Mouse (Mus musculus) kidney, embryonic 16.5 days (tissue): ENCODE results near the gene Lrp10. TPM values are rescaled to one million over a fixed set of nuclear protein-coding genes. Genes with fewer than 3 reads are reported as not detected.
A peak's percentile ranks its signal among the peaks of the same experiment; 100 is the strongest.

Experiments
- ATAC-seq: fragments of 200-750 bp; cut with Nextera tagmentation; 2 replicates; pipeline ENCODE4 v1.8.0; 2017; ENCODE audit warnings: moderate TSS enrichment; ENCODE audit not compliant: low FRiP score, low TSS enrichment
- H3K27ac ChIP-seq: fragments of 300-500 bp; sonication (generic); 2 replicates; pipeline ENCODE4 v1.5.1; 2014; ENCODE audit warnings: low read length
- H3K27me3 ChIP-seq: fragments of 300-500 bp; sonication (generic); 2 replicates; pipeline ENCODE4 v1.6.1; 2014; ENCODE audit warnings: low read length, control low read depth, mixed read lengths; ENCODE audit not compliant: insufficient read depth
- H3K36me3 ChIP-seq: fragments of 300-500 bp; sonication (generic); 2 replicates; pipeline ENCODE4 v1.6.1; 2014; ENCODE audit warnings: low read length, control low read depth, mixed read lengths; ENCODE audit not compliant: insufficient read depth
- H3K4me1 ChIP-seq: fragments of 300-500 bp; sonication (generic); 2 replicates; pipeline ENCODE4 v1.6.1; 2014; ENCODE audit warnings: low read length, control low read depth, mixed read lengths; ENCODE audit not compliant: insufficient read depth
- H3K4me2 ChIP-seq: fragments of 300-500 bp; sonication (generic); replicated peaks from 2 replicates; pipeline ENCODE4 v1.6.1; 2014; ENCODE audit warnings: low read depth, low read length
- H3K4me3 ChIP-seq: fragments of 300-500 bp; sonication (generic); 2 replicates; pipeline ENCODE4 v1.5.1; 2014; ENCODE audit warnings: mild to moderate bottlenecking, low read length
- H3K9ac ChIP-seq: fragments of 300-500 bp; sonication (generic); replicated peaks from 2 replicates; pipeline ENCODE4 v1.6.1; 2014; ENCODE audit warnings: low read length
- H3K9me3 ChIP-seq: fragments of 300-500 bp; sonication (generic); 2 replicates; pipeline ENCODE4 v1.6.1; 2016; ENCODE audit warnings: low read length, control low read depth
- WGBS: fragments of 180-500 bp; shearing (Covaris S2); extraction: QIAGEN DNeasy Blood & Tissue Kit; methylation state at CpG from one replicate; pipeline ENCODE4 v1.1.7; 2014; 5-methylcytosine and 5-hydroxymethylcytosine counted together
- polyA plus RNA-seq: library from polyadenylated mRNA; unstranded; fragments of >200 nt; fragmentation: Nextera tagmentation; extraction: Ambion mirVana; gene quantifications from 2 replicates; pipeline ENCODE4 v1.2.1, GENCODE M21; 2015

Gene Lrp10
- polyA plus RNA-seq, 1 experiment from 2014 or later = 58.8 TPM

GRCm38 (mm10) chr14:54485899-54486298 is 22.0 kb downstream of the Lrp10 start:
- no peaks in the 10 kb centered on the region for H3K4me1 ChIP-seq
- WGBS = 94% methylated on average over 7 of the region's 7 CpGs
- H3K4me3 ChIP-seq = no peak overlapping the region
- no peak for ATAC-seq
- no peaks in the 10 kb centered on the region; the same call in 1 of the 2 replicates for H3K27me3 ChIP-seq
- no peak overlapping the region for H3K9ac ChIP-seq
- H3K4me2 ChIP-seq = no peak overlapping the region
- H3K9me3 ChIP-seq = no peaks in the 10 kb centered on the region
- no peak overlapping the region for H3K27ac ChIP-seq
- H3K36me3 ChIP-seq = no peaks in the 10 kb centered on the region

- no peak overlapping the region for H3K27ac ChIP-seq
- H3K4me1 ChIP-seq = no peaks in the 10 kb centered on the region
- H3K4me3 ChIP-seq = no peak overlapping the region
- H3K36me3 ChIP-seq = no peaks in the 10 kb centered on the region
- H3K9ac ChIP-seq = no peak overlapping the region
- ATAC-seq = no peak
- no peaks in the 10 kb centered on the region for H3K27me3 ChIP-seq
- no peaks in the 10 kb centered on the region for H3K9me3 ChIP-seq
- no peak overlapping the region for H3K4me2 ChIP-seq
- 74% methylated on average over 2 of the region's 2 CpGs for WGBS
These were observed 23.8 kb downstream of the Lrp10 start for GRCm38 (mm10) chr14:54487732-54488131.

GRCm38 (mm10) chr14:54488350-54488749 is 24.4 kb downstream of the Lrp10 start:
- H3K9me3 ChIP-seq = no peaks in the 10 kb centered on the region
- H3K4me2 ChIP-seq = no peak overlapping the region
- no peaks in the 10 kb centered on the region for H3K4me1 ChIP-seq
- H3K4me3 ChIP-seq = no peak overlapping the region
- H3K36me3 ChIP-seq = no peaks in the 10 kb centered on the region
- no peak overlapping the region for H3K9ac ChIP-seq
- no peak for ATAC-seq
- no peak overlapping the region for H3K27ac ChIP-seq
- no peaks in the 10 kb centered on the region for H3K27me3 ChIP-seq

- peak; percentile 93 for ATAC-seq
- WGBS = 69% methylated on average over 18 of the region's 18 CpGs
- Histone ChIP-seq H3K4me3 (no peak overlapping the region), H3K27ac (no peak overlapping the region), H3K4me2 (no peak overlapping the region), H3K9me3 (no peaks in the 10 kb centered on the region), H3K36me3 (no peaks in the 10 kb centered on the region), H3K27me3 (no peaks in the 10 kb centered on the region), H3K9ac (no peak overlapping the region), H3K4me1 (no peaks in the 10 kb centered on the region)
These were observed 28.6 kb downstream of the Lrp10 start for GRCm38 (mm10) chr14:54492345-54493131.

- no peak overlapping the region for H3K4me2 ChIP-seq
- H3K4me3 ChIP-seq = no peak overlapping the region
- no peak for ATAC-seq
- H3K9me3 ChIP-seq = no peaks in the 10 kb centered on the region
- WGBS = 91% methylated on average over 5 of the region's 5 CpGs
- H3K36me3 ChIP-seq = no peaks in the 10 kb centered on the region
- H3K27me3 ChIP-seq = no peaks in the 10 kb centered on the region
- no peak overlapping the region for H3K9ac ChIP-seq
- H3K27ac ChIP-seq = no peak overlapping the region
- H3K4me1 ChIP-seq = no peaks in the 10 kb centered on the region
These were observed 29.3 kb downstream of the Lrp10 start for GRCm38 (mm10) chr14:54493236-54493635.

GRCm38 (mm10) chr14:54494234-54494633 is 30.3 kb downstream of the Lrp10 start:
- no peak overlapping the region for H3K4me2 ChIP-seq
- no peak; the same call in 1 of the 2 replicates for ATAC-seq
- H3K9me3 ChIP-seq = no peaks in the 10 kb centered on the region
- whole genome bisulfite sequencing = 3% methylated on average over 3 of the region's 3 CpGs
- H3K9ac ChIP-seq = no peak overlapping the region
- H3K4me3 ChIP-seq = no peak overlapping the region
- no peak overlapping the region for H3K27ac ChIP-seq
- H3K27me3 ChIP-seq = no peaks in the 10 kb centered on the region
- H3K36me3 ChIP-seq = no peaks in the 10 kb centered on the region
- no peaks in the 10 kb centered on the region for H3K4me1 ChIP-seq

- H3K9ac ChIP-seq = no peak overlapping the region
- no peak for ATAC-seq
These were observed 32.8 kb downstream of the Lrp10 start for GRCm38 (mm10) chr14:54496706-54497105.

GRCm38 (mm10) chr14:54499330-54499729 is 35.4 kb downstream of the Lrp10 start:
- Histone ChIP-seq H3K36me3 (no peaks in the 10 kb centered on the region), H3K9ac (no peak overlapping the region), H3K4me2 (no peak overlapping the region), H3K4me3 (no peak overlapping the region), H3K27me3 (no peaks in the 10 kb centered on the region), H3K9me3 (peaks cover 8% of the 10 kb centered on the region), H3K27ac (no peak overlapping the region), H3K4me1 (no peaks in the 10 kb centered on the region)
- ATAC-seq = no peak
- WGBS = 88% methylated on average over 2 of the region's 2 CpGs

More at GRCm38 (mm10) chr14:54496706-54497105, 32.8 kb downstream of the Lrp10 start:
- H3K4me3 ChIP-seq = no peak overlapping the region
- no peaks in the 10 kb centered on the region for H3K36me3 ChIP-seq
- H3K27ac ChIP-seq = no peak overlapping the region
- H3K27me3 ChIP-seq = no peaks in the 10 kb centered on the region
- WGBS = 85% methylated on average over 14 of the region's 14 CpGs
- no peaks in the 10 kb centered on the region for H3K4me1 ChIP-seq
- H3K9me3 ChIP-seq = peaks cover 4% of the 10 kb centered on the region
- no peak overlapping the region for H3K4me2 ChIP-seq

GRCm38 (mm10) chr14:54501365-54501764 is 37.4 kb downstream of the Lrp10 start:
- no peak overlapping the region for H3K9ac ChIP-seq
- H3K36me3 ChIP-seq = peaks cover 6% of the 10 kb centered on the region; the same call in 1 of the 2 replicates
- no peak overlapping the region for H3K4me3 ChIP-seq
- no peaks in the 10 kb centered on the region for H3K27me3 ChIP-seq
- H3K4me2 ChIP-seq = no peak overlapping the region
- no peak for ATAC-seq
- H3K27ac ChIP-seq = no peak overlapping the region
- 68% methylated on average over 2 of the region's 2 CpGs for WGBS
- H3K4me1 ChIP-seq = no peaks in the 10 kb centered on the region
- peaks cover 8% of the 10 kb centered on the region for H3K9me3 ChIP-seq

- Histone ChIP-seq H3K9me3 (peaks cover 8% of the 10 kb centered on the region), H3K9ac (no peak overlapping the region), H3K4me2 (no peak overlapping the region), H3K4me3 (no peak overlapping the region), H3K27ac (no peak overlapping the region), H3K27me3 (no peaks in the 10 kb centered on the region), H3K4me1 (no peaks in the 10 kb centered on the region), H3K36me3 (peaks cover 23% of the 10 kb centered on the region)
- 86% methylated on average over 2 of the region's 2 CpGs for WGBS
- no peak for ATAC-seq
These were observed 39.2 kb downstream of the Lrp10 start for GRCm38 (mm10) chr14:54503092-54503491.
